Mouse (Mus musculus): ENCODE measurements around the gene Lrrc8d.

- TF ChIP-seq POLR2A (IDR thresholded peaks at IDR 0.05; ENCODE audit: control insufficient read depth, extremely low read depth, insufficient read depth, low read length, poor library complexity): no peak
- TF ChIP-seq CTCF (IDR thresholded peaks at IDR 0.05; ENCODE audit: borderline replicate concordance, control insufficient read depth, extremely low read depth, insufficient read depth, low read length, poor library complexity): no peak
Measured at GRCm38 (mm10) chr5:105874476-105874875, 174.7 kb downstream of the Lrrc8d start.

Measured in thymus, adult 2 months (tissue).